Mouse (Mus musculus): ENCODE results near the gene Mrln. TPM values are rescaled to one million over a fixed set of nuclear protein-coding genes. Genes with fewer than 3 reads are reported as not detected.

The Mrln gene
- polyA plus RNA-seq, 1 experiment from 2014 or later: 12.7 TPM

DNA sequence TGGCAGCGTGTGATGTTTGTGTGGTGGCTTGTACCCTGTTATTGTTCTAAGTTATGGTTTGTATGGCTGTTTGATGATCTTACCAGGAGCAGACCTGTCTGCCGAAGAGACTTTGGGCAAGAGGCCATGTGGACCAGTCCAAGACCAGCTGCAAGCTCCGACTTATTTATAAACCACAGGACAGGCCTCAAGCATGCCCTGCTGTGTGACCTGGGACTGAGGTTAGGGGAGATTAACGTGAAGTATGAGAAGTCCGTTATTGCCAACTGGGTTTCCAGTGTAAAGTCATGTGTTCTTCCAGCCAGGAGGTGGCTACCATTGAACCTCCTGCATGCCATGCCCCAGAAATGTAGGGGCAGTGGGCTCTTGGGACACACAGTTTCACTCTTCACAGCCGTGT is 25.9 kb downstream of the Mrln start:
- Histone ChIP-seq H3K27me3 (no peaks in the 10 kb centered on the region), H3K27ac (no peak overlapping the region), H3K4me3 (no peak overlapping the region), H3K9me3 (no peaks in the 10 kb centered on the region), H3K4me1 (no peaks in the 10 kb centered on the region), H3K36me3 (no peaks in the 10 kb centered on the region), H3K9ac (no peak overlapping the region), H3K4me2 (replicated peaks) (no peak overlapping the region)
- WGBS: 89% methylated on average over 6 of the region's 6 CpGs
- no peak for ATAC-seq (ENCODE audit: insufficient number of reproducible peaks, insufficient read depth, low FRiP score, low TSS enrichment)

DNA sequence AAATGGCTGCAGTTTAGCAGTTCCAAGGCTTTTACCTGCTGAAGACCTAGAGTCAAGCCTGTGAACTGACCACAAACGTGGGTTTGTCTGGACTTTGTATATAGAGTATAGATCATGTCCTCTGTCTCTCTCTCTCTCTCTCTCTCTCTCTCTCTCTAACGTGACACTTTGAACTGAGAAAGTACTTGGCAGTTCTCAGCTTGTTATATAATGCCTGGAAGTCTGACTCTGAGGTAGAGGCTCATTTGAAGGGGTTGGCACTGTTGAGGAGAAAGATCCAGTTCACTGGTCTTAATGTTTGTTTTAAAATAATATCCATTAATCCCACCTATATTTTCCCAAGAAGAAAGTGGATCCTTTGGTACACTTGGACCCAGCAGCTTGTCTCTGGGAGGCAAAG is 33.5 kb downstream of the Mrln start:
- no peak overlapping the region for H3K9ac ChIP-seq
- ATAC-seq (ENCODE audit: insufficient number of reproducible peaks, insufficient read depth, low FRiP score, low TSS enrichment): no peak
- H3K27me3 ChIP-seq: peaks cover 3% of the 10 kb centered on the region; the same call in 1 of the 2 replicates
- WGBS: 70% methylated on average over 2 of the region's 2 CpGs
- no peak overlapping the region for H3K27ac ChIP-seq
- no peaks in the 10 kb centered on the region for H3K9me3 ChIP-seq
- H3K4me1 ChIP-seq: no peaks in the 10 kb centered on the region
- H3K36me3 ChIP-seq: no peaks in the 10 kb centered on the region
- H3K4me3 ChIP-seq: no peak overlapping the region
- no peak overlapping the region for H3K4me2 ChIP-seq (replicated peaks)

DNA sequence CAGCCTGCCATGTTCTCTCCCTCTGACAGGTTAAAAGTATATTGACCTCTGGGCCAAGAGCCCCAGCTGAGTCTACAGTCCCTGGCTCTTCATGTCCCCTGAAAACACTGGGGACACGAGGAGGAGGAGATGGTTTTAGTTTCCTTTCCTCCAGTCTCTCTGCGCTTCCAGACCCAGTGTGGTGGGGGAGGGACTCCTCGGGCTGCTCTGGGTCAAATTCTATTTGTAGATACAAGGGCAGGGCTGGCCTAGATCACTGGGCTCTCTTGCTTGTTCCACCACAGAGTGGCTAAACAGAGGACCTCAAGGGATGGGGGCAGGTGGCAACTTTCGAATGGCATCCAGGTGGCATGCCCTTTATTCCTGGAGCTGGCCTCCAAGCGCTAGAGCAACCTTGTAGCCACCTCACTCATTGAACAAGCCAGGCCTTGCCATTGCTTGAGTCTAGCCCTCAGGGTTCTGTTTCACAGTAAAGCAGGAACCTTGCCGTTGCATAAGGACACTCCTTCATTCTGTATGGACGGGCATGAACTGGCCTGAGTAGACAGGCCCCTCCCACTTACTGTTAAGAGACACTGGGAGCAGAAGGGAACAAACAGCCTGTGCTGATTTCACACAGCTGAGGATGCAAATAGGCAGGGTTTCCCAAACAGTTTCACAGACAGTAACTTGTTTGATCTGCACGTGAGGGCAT is 38.4 kb downstream of the Mrln start:
- Histone ChIP-seq H3K4me1 (peaks cover 4% of the 10 kb centered on the region; the same call in 1 of the 2 replicates), H3K9ac (no peak overlapping the region), H3K27me3 (peaks cover 43% of the 10 kb centered on the region), H3K36me3 (no peaks in the 10 kb centered on the region), H3K4me3 (no peak overlapping the region), H3K4me2 (replicated peaks) (no peak overlapping the region), H3K27ac (no peak overlapping the region), H3K9me3 (no peaks in the 10 kb centered on the region)
- ATAC-seq (ENCODE audit: insufficient number of reproducible peaks, insufficient read depth, low FRiP score, low TSS enrichment): no peak
- WGBS: 44% methylated on average over 8 of the region's 8 CpGs

DNA sequence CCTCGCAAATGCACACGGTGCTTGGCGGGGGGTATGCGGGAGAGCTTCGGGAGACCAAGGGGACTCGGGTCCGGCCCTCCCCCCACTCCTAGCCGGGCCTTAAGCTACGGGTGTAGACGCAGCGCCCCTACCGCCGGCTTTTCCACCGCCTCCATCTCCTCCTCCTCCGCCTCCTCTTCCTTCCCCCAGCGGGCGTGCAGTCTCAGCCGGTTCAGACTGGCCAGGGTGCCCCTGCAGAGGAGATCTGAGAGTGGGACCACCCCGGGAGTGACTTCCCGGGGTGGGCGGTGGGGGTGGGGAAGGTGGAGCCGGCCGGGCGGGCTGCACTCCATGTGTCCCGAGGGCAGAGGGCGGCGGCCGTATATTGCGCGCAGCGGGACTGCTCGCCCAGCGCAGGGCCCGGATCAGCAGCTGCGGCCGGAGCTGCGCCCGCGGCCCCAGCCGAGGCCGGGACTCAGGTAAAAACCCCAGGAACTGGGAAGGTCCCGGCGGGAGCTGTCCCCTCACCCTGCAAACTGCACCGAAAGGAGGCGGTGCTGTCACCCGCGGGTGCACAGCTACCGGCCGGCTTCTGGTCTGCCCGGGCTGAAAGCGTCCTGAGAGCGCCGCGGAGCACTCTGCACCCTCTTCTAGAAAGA is 40.6 kb downstream of the Mrln start, which contains the start of gene Slc16a9:
TSS of gene Slc16a9 (plus strand) at position 180 of the 638 bp plus-strand sequence.
- Histone ChIP-seq H3K27ac (no peak within 1 kb of the TSS), H3K4me3 (peak within 1 kb of the TSS; percentile 55)
- 0% methylated on average over 45 of the region's 54 CpGs for WGBS

DNA sequence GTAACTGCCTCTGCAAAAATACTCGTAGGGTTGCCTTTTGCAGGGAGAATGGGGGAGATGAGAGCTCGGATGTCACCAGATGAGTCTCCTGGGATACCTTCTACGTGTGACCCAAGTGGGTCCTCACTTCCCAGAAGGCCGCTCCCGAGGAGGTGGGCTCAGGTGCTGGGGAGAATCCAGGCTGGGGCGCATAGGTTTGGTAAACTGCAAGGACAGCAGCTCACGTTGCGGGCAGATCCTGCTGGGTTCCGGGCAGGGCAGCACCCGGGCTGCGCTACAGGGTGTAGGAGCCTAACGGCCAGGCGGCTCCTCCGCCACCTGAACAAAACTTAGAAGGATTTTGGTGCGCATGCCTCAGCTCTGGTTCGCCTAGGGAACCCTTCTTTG is 41.1 kb downstream of the Mrln start:
- Histone ChIP-seq H3K36me3 (no peaks in the 10 kb centered on the region), H3K4me2 (replicated peaks) (peak overlapping the region; percentile 75), H3K9me3 (no peaks in the 10 kb centered on the region), H3K4me3 (peak overlapping the region; percentile 55), H3K27me3 (peaks cover 48% of the 10 kb centered on the region), H3K9ac (peak overlapping the region; percentile 63), H3K27ac (no peak overlapping the region), H3K4me1 (peaks cover 4% of the 10 kb centered on the region; the same call in 1 of the 2 replicates)
- 0 out of 2 replicates have a peak, but pooled peaks have one; percentile 18 for ATAC-seq (ENCODE audit: insufficient number of reproducible peaks, insufficient read depth, low FRiP score, low TSS enrichment)
- WGBS: 1% methylated on average over 16 of the region's 16 CpGs

More for the DNA sequence above, 40.6 kb downstream of the Mrln start, which contains the start of gene Slc16a9:
- Histone ChIP-seq H3K4me2 (replicated peaks) (peak within 1 kb of the TSS; percentile 75), H3K4me1 (peaks cover 4% of the 10 kb centered on the region; the same call in 1 of the 2 replicates), H3K9ac (peak within 1 kb of the TSS; percentile 63), H3K27me3 (peaks cover 48% of the 10 kb centered on the region), H3K36me3 (no peaks in the 10 kb centered on the region), H3K9me3 (no peaks in the 10 kb centered on the region)
- peak; percentile 93 for ATAC-seq (ENCODE audit: insufficient number of reproducible peaks, insufficient read depth, low FRiP score, low TSS enrichment)

DNA sequence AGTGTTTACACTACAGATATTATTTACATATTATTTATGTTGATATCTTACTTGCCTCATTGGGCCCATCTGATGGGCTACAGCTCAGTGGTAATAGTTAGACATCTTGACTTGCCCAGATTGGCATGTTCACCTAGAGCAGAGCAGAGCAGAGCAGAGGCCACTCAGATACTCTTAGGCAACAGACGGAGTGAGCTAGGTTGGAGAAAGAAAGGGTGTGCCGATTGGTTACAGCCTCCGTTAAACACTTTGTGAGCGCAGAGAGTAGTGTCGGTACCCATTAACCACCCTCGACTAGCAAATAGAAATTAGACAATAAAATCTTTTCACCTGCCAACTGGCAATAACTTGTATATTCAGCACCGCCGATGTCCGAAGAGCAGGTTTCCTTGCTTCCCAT is 41.6 kb downstream of the Mrln start:
- peaks cover 48% of the 10 kb centered on the region for H3K27me3 ChIP-seq
- WGBS: 35% methylated on average over 9 of the region's 9 CpGs
- peak overlapping the region; percentile 75 for H3K4me2 ChIP-seq (replicated peaks)
- no peak for ATAC-seq (ENCODE audit: insufficient number of reproducible peaks, insufficient read depth, low FRiP score, low TSS enrichment)
- H3K9ac ChIP-seq: no peak overlapping the region
- H3K4me1 ChIP-seq: peaks cover 4% of the 10 kb centered on the region; the same call in 1 of the 2 replicates
- H3K27ac ChIP-seq: no peak overlapping the region
- H3K9me3 ChIP-seq: no peaks in the 10 kb centered on the region
- H3K4me3 ChIP-seq: peak overlapping the region; percentile 55
- no peaks in the 10 kb centered on the region for H3K36me3 ChIP-seq

DNA sequence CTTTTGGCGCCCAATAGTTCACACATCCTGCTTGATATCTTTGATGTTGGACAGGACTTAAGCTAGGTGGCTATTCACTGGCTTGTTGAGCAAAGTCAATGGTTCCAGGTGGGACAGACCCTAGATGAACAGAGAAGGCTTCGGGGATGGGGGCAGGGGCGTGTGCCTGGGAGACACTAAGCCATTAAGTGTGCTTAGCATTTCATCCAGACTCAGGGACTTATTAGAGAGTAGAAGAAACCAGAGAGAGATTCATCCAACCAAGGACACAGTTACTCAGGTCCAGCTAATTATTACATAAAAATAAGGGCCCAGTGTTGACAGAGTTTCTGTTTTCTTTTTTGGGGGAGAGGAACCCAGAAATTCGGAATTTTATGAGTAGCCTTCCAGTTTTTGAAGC is 45.9 kb downstream of the Mrln start:
- H3K4me1 ChIP-seq: peaks cover 3% of the 10 kb centered on the region; the same call in 1 of the 2 replicates
- H3K36me3 ChIP-seq: no peaks in the 10 kb centered on the region
- no peak for ATAC-seq (ENCODE audit: insufficient number of reproducible peaks, insufficient read depth, low FRiP score, low TSS enrichment)
- H3K4me2 ChIP-seq (replicated peaks): no peak overlapping the region
- no peak overlapping the region for H3K4me3 ChIP-seq
- 88% methylated on average over 4 of the region's 4 CpGs for WGBS
- peaks cover 26% of the 10 kb centered on the region for H3K27me3 ChIP-seq
- no peaks in the 10 kb centered on the region for H3K9me3 ChIP-seq
- no peak overlapping the region for H3K9ac ChIP-seq
- no peak overlapping the region for H3K27ac ChIP-seq

DNA sequence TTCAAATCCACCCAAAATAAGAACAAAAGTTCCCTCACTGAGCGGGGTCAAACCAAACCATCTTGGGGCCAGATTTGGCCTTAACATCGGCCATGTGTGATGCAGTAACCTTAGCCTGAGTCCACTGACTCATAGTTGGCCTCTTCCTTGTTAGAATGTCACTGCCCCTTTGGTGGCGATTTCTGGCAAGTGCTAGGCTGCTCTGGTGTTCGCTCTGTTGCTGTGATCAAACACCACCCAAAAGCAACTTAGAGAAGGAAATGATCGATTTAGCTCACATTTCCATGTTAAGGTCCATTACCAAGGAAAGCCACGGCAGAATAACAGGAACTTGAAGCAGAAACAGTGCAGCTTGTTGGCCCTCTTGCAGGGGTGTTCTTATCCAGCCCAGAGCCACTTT is 46.3 kb downstream of the Mrln start:
- H3K4me2 ChIP-seq (replicated peaks): no peak overlapping the region
- no peak for ATAC-seq (ENCODE audit: insufficient number of reproducible peaks, insufficient read depth, low FRiP score, low TSS enrichment)
- H3K27ac ChIP-seq: no peak overlapping the region
- no peaks in the 10 kb centered on the region for H3K9me3 ChIP-seq
- H3K4me3 ChIP-seq: no peak overlapping the region
- peaks cover 22% of the 10 kb centered on the region for H3K27me3 ChIP-seq
- H3K9ac ChIP-seq: no peak overlapping the region
- no peaks in the 10 kb centered on the region for H3K36me3 ChIP-seq
- 76% methylated on average over 6 of the region's 6 CpGs for whole genome bisulfite sequencing
- no peaks in the 10 kb centered on the region for H3K4me1 ChIP-seq

DNA sequence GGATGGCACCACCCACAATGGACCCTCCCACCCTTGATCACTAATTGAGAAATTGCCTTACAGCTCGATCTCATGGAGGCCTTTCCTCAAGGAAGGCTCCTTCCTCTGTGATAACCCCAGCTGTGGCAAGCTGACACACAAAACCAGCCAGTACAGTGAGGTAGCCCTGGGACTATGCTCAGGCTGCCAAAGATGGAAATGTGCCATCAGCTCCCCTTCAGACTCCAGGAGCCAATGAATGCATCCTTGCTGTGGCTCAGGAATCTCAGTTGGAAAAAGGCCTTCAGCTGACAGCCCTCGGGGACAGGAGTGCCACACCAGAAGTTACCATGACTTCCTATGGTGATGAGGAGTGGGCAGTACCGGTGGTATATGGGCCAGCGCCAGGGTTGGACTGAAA is 50.2 kb downstream of the Mrln start:
- no peak for ATAC-seq (ENCODE audit: insufficient number of reproducible peaks, insufficient read depth, low FRiP score, low TSS enrichment)
- Histone ChIP-seq H3K27me3 (no peaks in the 10 kb centered on the region), H3K27ac (no peak overlapping the region), H3K4me2 (replicated peaks) (no peak overlapping the region), H3K4me1 (no peaks in the 10 kb centered on the region), H3K4me3 (no peak overlapping the region), H3K9ac (no peak overlapping the region), H3K36me3 (no peaks in the 10 kb centered on the region), H3K9me3 (no peaks in the 10 kb centered on the region)
- 76% methylated on average over 4 of the region's 4 CpGs for WGBS

DNA sequence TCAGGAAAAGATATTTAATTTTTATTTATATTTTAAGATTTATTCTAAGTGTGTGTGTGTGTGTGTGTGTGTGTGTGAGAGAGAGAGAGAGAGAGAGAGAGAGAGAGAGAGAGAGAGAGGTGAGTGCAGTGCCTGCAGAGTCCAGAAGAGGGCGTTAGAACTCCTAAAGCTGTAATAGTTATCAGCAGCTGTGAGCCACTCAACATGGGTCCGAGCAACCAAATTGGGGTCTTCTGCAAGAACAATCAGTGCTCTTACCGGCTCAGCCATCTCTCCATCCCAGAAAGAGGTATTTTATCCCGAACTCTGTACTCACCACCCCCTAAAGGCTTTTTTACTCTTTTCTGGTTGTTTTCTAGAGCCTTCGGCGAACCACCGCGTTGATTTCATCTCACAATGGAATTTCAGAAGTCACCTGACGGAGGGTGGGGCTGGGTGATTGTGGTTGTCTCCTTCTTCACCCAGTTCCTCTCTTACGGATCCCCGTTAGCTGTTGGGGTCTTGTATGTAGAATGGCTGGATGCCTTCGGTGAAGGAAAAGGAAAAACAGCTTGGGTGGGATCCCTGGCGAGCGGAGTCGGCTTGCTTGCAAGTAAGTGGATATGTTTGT is 51.2 kb downstream of the Mrln start:
- Histone ChIP-seq H3K4me1 (no peaks in the 10 kb centered on the region), H3K27me3 (no peaks in the 10 kb centered on the region), H3K9ac (no peak overlapping the region), H3K36me3 (no peaks in the 10 kb centered on the region), H3K9me3 (no peaks in the 10 kb centered on the region), H3K4me2 (replicated peaks) (no peak overlapping the region), H3K27ac (no peak overlapping the region), H3K4me3 (no peak overlapping the region)
- no peak for ATAC-seq (ENCODE audit: insufficient number of reproducible peaks, insufficient read depth, low FRiP score, low TSS enrichment)
- WGBS: 83% methylated on average over 15 of the region's 15 CpGs

DNA sequence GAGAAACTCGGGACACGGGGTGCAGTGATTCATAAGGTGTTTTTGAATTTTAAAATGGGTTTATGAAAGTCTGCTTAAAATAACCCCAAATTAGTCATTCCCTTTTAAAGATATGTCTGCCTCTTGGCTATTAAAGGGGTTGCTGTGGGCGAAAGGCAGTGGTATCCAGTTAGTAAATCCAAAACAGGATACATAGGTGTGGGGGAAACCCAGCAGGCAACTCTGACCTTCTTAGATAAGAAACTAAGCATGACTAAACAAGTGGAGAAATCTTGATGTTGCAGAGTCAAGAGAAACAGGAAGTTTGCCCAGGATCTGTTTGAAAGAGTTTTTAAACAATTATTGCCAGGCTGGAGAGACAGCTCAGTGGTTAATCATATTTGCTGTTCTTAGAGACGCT is 52.6 kb downstream of the Mrln start:
- 82% methylated on average over 4 of the region's 4 CpGs for WGBS
- no peak overlapping the region for H3K4me2 ChIP-seq (replicated peaks)
- H3K4me1 ChIP-seq: no peaks in the 10 kb centered on the region
- no peaks in the 10 kb centered on the region for H3K36me3 ChIP-seq
- no peaks in the 10 kb centered on the region for H3K27me3 ChIP-seq
- H3K4me3 ChIP-seq: no peak overlapping the region
- no peaks in the 10 kb centered on the region for H3K9me3 ChIP-seq
- no peak for ATAC-seq (ENCODE audit: insufficient number of reproducible peaks, insufficient read depth, low FRiP score, low TSS enrichment)
- no peak overlapping the region for H3K27ac ChIP-seq
- H3K9ac ChIP-seq: no peak overlapping the region

DNA sequence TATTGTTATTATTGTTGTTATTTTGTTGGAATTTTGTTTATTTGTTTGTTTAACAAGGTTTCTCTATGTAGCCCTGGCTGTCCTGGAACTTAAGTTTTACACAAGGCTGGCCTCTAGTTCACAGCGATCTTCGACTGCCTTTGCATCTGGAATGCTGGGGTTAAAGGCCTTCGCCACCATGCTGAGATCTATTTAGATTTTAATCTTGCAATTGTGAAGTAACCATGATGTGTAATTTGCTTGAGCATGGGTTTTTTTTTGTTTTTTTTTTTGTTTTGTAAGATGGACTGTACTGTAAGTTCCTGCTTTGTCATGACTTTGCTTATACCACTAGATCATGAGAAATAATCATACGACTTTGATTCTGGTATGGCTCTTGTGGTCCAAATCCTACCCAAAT is 56.4 kb downstream of the Mrln start:
- Histone ChIP-seq H3K9me3 (no peaks in the 10 kb centered on the region), H3K27ac (no peak overlapping the region), H3K4me1 (no peaks in the 10 kb centered on the region), H3K4me2 (replicated peaks) (no peak overlapping the region), H3K27me3 (no peaks in the 10 kb centered on the region), H3K36me3 (no peaks in the 10 kb centered on the region), H3K4me3 (no peak overlapping the region), H3K9ac (no peak overlapping the region)
- 63% methylated on average over 4 of the region's 4 CpGs for WGBS
- no peak for ATAC-seq (ENCODE audit: insufficient number of reproducible peaks, insufficient read depth, low FRiP score, low TSS enrichment)

Measured in embryonic facial prominence, embryonic 12.5 days (tissue).